Mouse (Mus musculus) limb, embryonic 12.5 days (tissue): ENCODE results near the gene Gm10663. TPM values are rescaled to one million over a fixed set of nuclear protein-coding genes. Genes with fewer than 3 reads are reported as not detected.

Experiments used
- ATAC-seq: fragments of 200-750 bp; cut with Nextera tagmentation; 2 replicates; pipeline ENCODE4 v1.8.0; 2017; ENCODE audit warnings: low read depth, moderate TSS enrichment; ENCODE audit not compliant: insufficient number of reproducible peaks, insufficient read depth, low FRiP score, low TSS enrichment
- H3K27ac ChIP-seq: fragments of 300-500 bp; sonication (generic); 2 replicates; pipeline ENCODE4 v1.5.1; 2016; ENCODE audit warnings: mild to moderate bottlenecking, moderate library complexity
- H3K27me3 ChIP-seq: fragments of 300-500 bp; sonication (generic); 2 replicates; pipeline ENCODE4 v1.6.1; 2016; ENCODE audit warnings: mild to moderate bottlenecking, moderate library complexity
- H3K36me3 ChIP-seq: fragments of 300-500 bp; sonication (generic); 2 replicates; pipeline ENCODE4 v1.6.1; 2016; ENCODE audit warnings: mild to moderate bottlenecking, moderate library complexity
- H3K4me1 ChIP-seq: fragments of 300-500 bp; sonication (generic); replicated peaks from 2 replicates; pipeline ENCODE4 v1.6.1; 2016
- H3K4me2 ChIP-seq: fragments of 300-500 bp; sonication (generic); 2 replicates; pipeline ENCODE4 v1.6.1; 2016; ENCODE audit warnings: mild to moderate bottlenecking, moderate library complexity
- H3K4me3 ChIP-seq: fragments of 300-500 bp; sonication (generic); replicated peaks from 2 replicates; pipeline ENCODE4 v1.5.1; 2016; ENCODE audit warnings: mild to moderate bottlenecking
- H3K9ac ChIP-seq: fragments of 300-500 bp; sonication (generic); replicated peaks from 2 replicates; pipeline ENCODE4 v1.6.1; 2016; ENCODE audit warnings: mild to moderate bottlenecking, moderate library complexity
- H3K9me3 ChIP-seq: fragments of 300-500 bp; sonication (generic); 2 replicates; pipeline ENCODE4 v1.6.1; 2016; ENCODE audit warnings: mild to moderate bottlenecking, moderate library complexity
- WGBS: fragments of 180-500 bp; shearing (Covaris S2); methylation state at CpG from one replicate; pipeline ENCODE4 v1.1.7; 2016; 5-methylcytosine and 5-hydroxymethylcytosine counted together
- polyA plus RNA-seq: library from polyadenylated mRNA; unstranded; fragments of >200 nt; fragmentation: Nextera tagmentation; extraction: Ambion mirVana; gene quantifications from 2 replicates; pipeline ENCODE4 v1.2.1, GENCODE M21; 2016

Gene Gm10663
- polyA plus RNA-seq, 1 experiment from 2014 or later = not detected

- no peaks in the 10 kb centered on the region for H3K9me3 ChIP-seq
- 33% methylated on average over 3 of the region's 3 CpGs for WGBS
- H3K4me1 ChIP-seq = peaks cover 20% of the 10 kb centered on the region
- ATAC-seq = peak; percentile 15; the same call in 1 of the 2 replicates
- H3K36me3 ChIP-seq = no peaks in the 10 kb centered on the region
- peak overlapping the region; percentile 64 for H3K27ac ChIP-seq
- H3K4me2 ChIP-seq = no peak overlapping the region
- H3K4me3 ChIP-seq = no peak overlapping the region
- no peak overlapping the region for H3K9ac ChIP-seq
- H3K27me3 ChIP-seq = no peaks in the 10 kb centered on the region
These were observed 21.3 kb upstream of the Gm10663 start for GRCm38 (mm10) chr8:65053554-65053953.

GRCm38 (mm10) chr8:65053968-65054367 is 20.9 kb upstream of the Gm10663 start:
- H3K36me3 ChIP-seq = no peaks in the 10 kb centered on the region
- H3K4me1 ChIP-seq = peaks cover 20% of the 10 kb centered on the region
- 5% methylated on average over 5 of the region's 5 CpGs for WGBS
- peak; percentile 86 for ATAC-seq
- H3K4me2 ChIP-seq = peak overlapping the region; percentile 17; the same call in 1 of the 2 replicates
- peak overlapping the region; percentile 79 for H3K27ac ChIP-seq
- H3K27me3 ChIP-seq = no peaks in the 10 kb centered on the region
- H3K9me3 ChIP-seq = no peaks in the 10 kb centered on the region
- no peak overlapping the region for H3K9ac ChIP-seq
- H3K4me3 ChIP-seq = no peak overlapping the region

- no peaks in the 10 kb centered on the region for H3K9me3 ChIP-seq
- peaks cover 20% of the 10 kb centered on the region for H3K4me1 ChIP-seq
- ATAC-seq = no peak
- H3K27ac ChIP-seq = no peak overlapping the region
- no peak overlapping the region for H3K4me2 ChIP-seq
- H3K9ac ChIP-seq = no peak overlapping the region
- H3K27me3 ChIP-seq = no peaks in the 10 kb centered on the region
- no peak overlapping the region for H3K4me3 ChIP-seq
- H3K36me3 ChIP-seq = no peaks in the 10 kb centered on the region
- WGBS = 85% methylated on average over 4 of the region's 4 CpGs
These were observed 18.1 kb upstream of the Gm10663 start for GRCm38 (mm10) chr8:65056722-65057121.

GRCm38 (mm10) chr8:65062195-65062594 is 12.6 kb upstream of the Gm10663 start:
- WGBS = 75% methylated on average over 4 of the region's 4 CpGs
- no peak overlapping the region for H3K4me3 ChIP-seq
- H3K36me3 ChIP-seq = no peaks in the 10 kb centered on the region
- H3K9ac ChIP-seq = no peak overlapping the region
- H3K4me2 ChIP-seq = no peak overlapping the region
- no peaks in the 10 kb centered on the region for H3K27me3 ChIP-seq
- H3K4me1 ChIP-seq = no peaks in the 10 kb centered on the region
- H3K9me3 ChIP-seq = no peaks in the 10 kb centered on the region
- no peak overlapping the region for H3K27ac ChIP-seq
- no peak for ATAC-seq

- H3K9me3 ChIP-seq = no peaks in the 10 kb centered on the region
- no peaks in the 10 kb centered on the region for H3K36me3 ChIP-seq
- no peak overlapping the region for H3K4me2 ChIP-seq
- H3K9ac ChIP-seq = no peak overlapping the region
- H3K4me3 ChIP-seq = no peak overlapping the region
- no peaks in the 10 kb centered on the region for H3K27me3 ChIP-seq
- no peak for ATAC-seq
- 39% methylated on average over 2 of the region's 2 CpGs for WGBS
- no peak overlapping the region for H3K27ac ChIP-seq
- peaks cover 6% of the 10 kb centered on the region; the same call in 1 of the 2 replicates for H3K4me1 ChIP-seq
These were observed 10.8 kb upstream of the Gm10663 start for GRCm38 (mm10) chr8:65064071-65064470.

- H3K4me3 ChIP-seq = no peak overlapping the region
- 94% methylated on average over 3 of the region's 3 CpGs for WGBS
- no peak overlapping the region for H3K9ac ChIP-seq
- H3K4me2 ChIP-seq = no peak overlapping the region
- no peak for ATAC-seq
- no peaks in the 10 kb centered on the region for H3K9me3 ChIP-seq
- no peak overlapping the region for H3K27ac ChIP-seq
- H3K27me3 ChIP-seq = no peaks in the 10 kb centered on the region
- peaks cover 6% of the 10 kb centered on the region; the same call in 1 of the 2 replicates for H3K4me1 ChIP-seq
- H3K36me3 ChIP-seq = no peaks in the 10 kb centered on the region
These were observed 9.2 kb upstream of the Gm10663 start for GRCm38 (mm10) chr8:65065622-65066021.

GRCm38 (mm10) chr8:65067031-65067430 is 7.8 kb upstream of the Gm10663 start:
- Histone ChIP-seq H3K9me3 (no peaks in the 10 kb centered on the region), H3K4me1 (peaks cover 9% of the 10 kb centered on the region; the same call in 1 of the 2 replicates), H3K9ac (no peak overlapping the region), H3K27ac (no peak overlapping the region), H3K36me3 (no peaks in the 10 kb centered on the region), H3K4me2 (no peak overlapping the region), H3K27me3 (no peaks in the 10 kb centered on the region), H3K4me3 (no peak overlapping the region)
- no peak for ATAC-seq
- 92% methylated on average over 4 of the region's 4 CpGs for WGBS

- WGBS = 30% methylated on average over 10 of the region's 10 CpGs
- Histone ChIP-seq H3K9me3 (no peaks in the 10 kb centered on the region), H3K4me2 (no peak overlapping the region), H3K4me3 (no peak overlapping the region), H3K9ac (0 out of 2 replicates have a peak overlapping the region, but pooled peaks have one; percentile 4), H3K36me3 (no peaks in the 10 kb centered on the region), H3K4me1 (peaks cover 9% of the 10 kb centered on the region; the same call in 1 of the 2 replicates), H3K27me3 (no peaks in the 10 kb centered on the region), H3K27ac (no peak overlapping the region)
- no peak for ATAC-seq
These were observed 7.0 kb upstream of the Gm10663 start for GRCm38 (mm10) chr8:65067694-65068472.

GRCm38 (mm10) chr8:65068473-65068819 is 6.4 kb upstream of the Gm10663 start:
- WGBS = 87% methylated on average over 4 of the region's 4 CpGs
- Histone ChIP-seq H3K27ac (no peak overlapping the region), H3K4me1 (peaks cover 9% of the 10 kb centered on the region; the same call in 1 of the 2 replicates), H3K27me3 (no peaks in the 10 kb centered on the region), H3K9me3 (no peaks in the 10 kb centered on the region), H3K4me3 (no peak overlapping the region), H3K36me3 (no peaks in the 10 kb centered on the region), H3K4me2 (no peak overlapping the region), H3K9ac (no peak overlapping the region)
- no peak for ATAC-seq

GRCm38 (mm10) chr8:65070996-65071395 is 3.8 kb upstream of the Gm10663 start:
- H3K4me3 ChIP-seq = no peak overlapping the region
- no peak overlapping the region for H3K9ac ChIP-seq
- no peaks in the 10 kb centered on the region for H3K27me3 ChIP-seq
- H3K4me1 ChIP-seq = peaks cover 9% of the 10 kb centered on the region; the same call in 1 of the 2 replicates
- H3K36me3 ChIP-seq = no peaks in the 10 kb centered on the region
- 56% methylated on average over 4 of the region's 4 CpGs for WGBS
- H3K9me3 ChIP-seq = no peaks in the 10 kb centered on the region
- no peak overlapping the region for H3K4me2 ChIP-seq
- no peak overlapping the region for H3K27ac ChIP-seq
- ATAC-seq = no peak

- WGBS = 86% methylated on average over 9 of the region's 9 CpGs
- no peaks in the 10 kb centered on the region for H3K27me3 ChIP-seq
- H3K9ac ChIP-seq = no peak overlapping the region
- no peak for ATAC-seq
- no peaks in the 10 kb centered on the region for H3K4me1 ChIP-seq
- H3K9me3 ChIP-seq = no peaks in the 10 kb centered on the region
- no peak overlapping the region for H3K27ac ChIP-seq
- no peak overlapping the region for H3K4me2 ChIP-seq
- no peak overlapping the region for H3K4me3 ChIP-seq
- no peaks in the 10 kb centered on the region for H3K36me3 ChIP-seq
These were observed 5.9 kb downstream of the Gm10663 start for GRCm38 (mm10) chr8:65080731-65081130.

GRCm38 (mm10) chr8:65085680-65086079 is 10.8 kb downstream of the Gm10663 start:
- H3K4me2 ChIP-seq = no peak overlapping the region

More at GRCm38 (mm10) chr8:65085680-65086079, 10.8 kb downstream of the Gm10663 start:
- Histone ChIP-seq H3K4me3 (no peak overlapping the region), H3K27ac (no peak overlapping the region), H3K9me3 (no peaks in the 10 kb centered on the region), H3K36me3 (no peaks in the 10 kb centered on the region), H3K4me1 (peaks cover 13% of the 10 kb centered on the region), H3K27me3 (no peaks in the 10 kb centered on the region), H3K9ac (no peak overlapping the region)
- WGBS = 76% methylated on average over 2 of the region's 2 CpGs
- ATAC-seq = no peak
